Mouse (Mus musculus) inflammation-experienced regulatory T-cells (primary cell): ENCODE results near the gene Gm4301. TPM values are rescaled to one million over a fixed set of nuclear protein-coding genes. Genes with fewer than 3 reads are reported as not detected.

Experiments used
- polyA plus RNA-seq, 2 experiments: library from polyadenylated mRNA; unstranded; fragments of 100-300 nt; shearing (Covaris generic); gene quantifications; one replicate each; pipeline ENCODE4 v1.2.1; 2017

Gm4301 gene
- polyA plus RNA-seq, result under 1 TPM; 0.22 to 0.93 TPM

GRCm38 (mm10) chr10:100335376-100335775 is at the start of gene Gm4301:
TSS of gene Gm4301 (plus strand) at chr10:100335676.

GRCm38 (mm10) chr10:100340536-100340935 is 5.1 kb downstream of the Gm4301 start, which contains the start of gene Gm4302:
TSS of gene Gm4302 (plus strand) at chr10:100340836.

GRCm38 (mm10) chr10:100345672-100346071 is 10.2 kb downstream of the Gm4301 start, which contains the start of gene Gm4303:
TSS of gene Gm4303 (plus strand) at chr10:100345972.

GRCm38 (mm10) chr10:100350793-100351192 is 15.3 kb downstream of the Gm4301 start, which contains the start of gene Gm4305:
TSS of gene Gm4305 (plus strand) at chr10:100351093.

GRCm38 (mm10) chr10:100361038-100361437 is 25.6 kb downstream of the Gm4301 start, which contains the start of gene Gm4307:
TSS of gene Gm4307 (plus strand) at chr10:100361338.

GRCm38 (mm10) chr10:100382460-100382859 is 47.0 kb downstream of the Gm4301 start, which contains the start of gene Gm4312:
TSS of gene Gm4312 (minus strand) at chr10:100382560.

Other genes starting within 250 kb of the Gm4301 start
- gene Gm4302, start 5.2 kb downstream of the Gm4301 start, polyA plus RNA-seq, result 1 to 10 TPM in 1 of 2 experiments, not detected in 1; 1.0 TPM
- not detected for gene Gm4303, start 10.3 kb downstream of the Gm4301 start, polyA plus RNA-seq
- not detected for gene Gm4305, start 15.4 kb downstream of the Gm4301 start, polyA plus RNA-seq
- gene Gm4307, start 25.7 kb downstream of the Gm4301 start, polyA plus RNA-seq, result not detected
- under 1 TPM; 0.22 to 0.93 TPM for gene Gm4312, start 46.9 kb downstream of the Gm4301 start, polyA plus RNA-seq
- gene Tmtc3, start 151.7 kb downstream of the Gm4301 start, polyA plus RNA-seq, result 1 to 10 TPM; 2.2 to 3.6 TPM
- gene Cep290, start 151.9 kb downstream of the Gm4301 start, polyA plus RNA-seq, result 1 to 10 TPM; 4.1 to 4.4 TPM